Mouse (Mus musculus) heart, postnatal 0 days (tissue): Measurements from ENCODE around the gene Lrrc4.

Experiments
- CTCF ChIP-seq: IDR thresholded peaks from 2 replicates; pipeline ENCODE4 v1.5.1; 2016; ENCODE audit warnings: antibody characterized with exemption, control low read depth, low read depth
- EP300 ChIP-seq: IDR thresholded peaks from 2 replicates; pipeline ENCODE4 v1.6.1; 2016; ENCODE audit warnings: antibody characterized with exemption, low read depth

DNA sequence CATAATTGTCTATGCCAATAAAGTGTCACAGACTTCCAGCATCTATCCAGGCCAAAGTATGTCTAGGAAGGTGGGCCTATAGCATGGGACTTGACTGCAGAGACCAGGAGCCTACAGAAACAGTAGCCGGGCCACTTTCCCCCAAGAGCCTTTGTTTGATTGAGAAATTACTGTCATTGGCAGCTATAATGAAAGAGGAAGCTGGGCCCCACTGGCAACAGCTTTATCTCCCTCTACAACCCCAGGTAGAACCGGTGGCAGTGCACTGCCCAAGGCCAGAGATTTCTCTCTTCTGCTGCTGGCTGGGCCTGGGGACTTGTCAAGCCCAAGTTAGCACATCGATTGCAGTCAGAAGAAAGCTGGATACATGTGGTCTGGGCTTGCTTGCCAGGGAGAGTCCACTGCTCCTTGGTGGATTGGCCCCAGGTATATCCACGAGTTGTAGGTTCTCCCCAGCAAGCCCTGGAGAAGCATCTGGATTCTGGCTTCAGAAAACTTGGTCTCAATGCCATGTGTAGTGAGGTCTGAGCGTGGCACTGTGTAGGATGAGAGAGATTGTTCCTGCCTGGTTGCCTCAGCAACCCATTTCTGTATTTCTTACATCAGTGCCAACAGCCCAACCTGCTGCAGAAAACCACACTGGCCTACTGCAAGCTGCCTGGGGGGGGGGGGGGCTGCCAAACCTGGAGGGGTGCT lies 40.3 kb upstream of the Lrrc4 start:
- TF ChIP-seq CTCF (no peak), EP300 (no peak)
